Mouse (Mus musculus) limb, embryonic 12.5 days (tissue): ENCODE results near the gene Cox7a1. TPM values are rescaled to one million over a fixed set of nuclear protein-coding genes. Genes with fewer than 3 reads are reported as not detected.

Source experiments
- ATAC-seq: fragments of 200-750 bp; cut with Nextera tagmentation; 2 replicates; pipeline ENCODE4 v1.8.0; 2017; ENCODE audit warnings: low read depth, moderate TSS enrichment; ENCODE audit not compliant: insufficient number of reproducible peaks, insufficient read depth, low FRiP score, low TSS enrichment
- H3K27ac ChIP-seq: fragments of 300-500 bp; sonication (generic); 2 replicates; pipeline ENCODE4 v1.5.1; 2016; ENCODE audit warnings: mild to moderate bottlenecking, moderate library complexity
- H3K27me3 ChIP-seq: fragments of 300-500 bp; sonication (generic); 2 replicates; pipeline ENCODE4 v1.6.1; 2016; ENCODE audit warnings: mild to moderate bottlenecking, moderate library complexity
- H3K36me3 ChIP-seq: fragments of 300-500 bp; sonication (generic); 2 replicates; pipeline ENCODE4 v1.6.1; 2016; ENCODE audit warnings: mild to moderate bottlenecking, moderate library complexity
- H3K4me1 ChIP-seq: fragments of 300-500 bp; sonication (generic); replicated peaks from 2 replicates; pipeline ENCODE4 v1.6.1; 2016
- H3K4me2 ChIP-seq: fragments of 300-500 bp; sonication (generic); 2 replicates; pipeline ENCODE4 v1.6.1; 2016; ENCODE audit warnings: mild to moderate bottlenecking, moderate library complexity
- H3K4me3 ChIP-seq: fragments of 300-500 bp; sonication (generic); replicated peaks from 2 replicates; pipeline ENCODE4 v1.5.1; 2016; ENCODE audit warnings: mild to moderate bottlenecking
- H3K9ac ChIP-seq: fragments of 300-500 bp; sonication (generic); replicated peaks from 2 replicates; pipeline ENCODE4 v1.6.1; 2016; ENCODE audit warnings: mild to moderate bottlenecking, moderate library complexity
- H3K9me3 ChIP-seq: fragments of 300-500 bp; sonication (generic); 2 replicates; pipeline ENCODE4 v1.6.1; 2016; ENCODE audit warnings: mild to moderate bottlenecking, moderate library complexity
- WGBS: fragments of 180-500 bp; shearing (Covaris S2); methylation state at CpG from one replicate; pipeline ENCODE4 v1.1.7; 2016; 5-methylcytosine and 5-hydroxymethylcytosine counted together
- polyA plus RNA-seq: library from polyadenylated mRNA; unstranded; fragments of >200 nt; fragmentation: Nextera tagmentation; extraction: Ambion mirVana; gene quantifications from 2 replicates; pipeline ENCODE4 v1.2.1, GENCODE M21; 2016

Cox7a1 gene
- polyA plus RNA-seq, 1 experiment from 2014 or later: 2.4 TPM

DNA sequence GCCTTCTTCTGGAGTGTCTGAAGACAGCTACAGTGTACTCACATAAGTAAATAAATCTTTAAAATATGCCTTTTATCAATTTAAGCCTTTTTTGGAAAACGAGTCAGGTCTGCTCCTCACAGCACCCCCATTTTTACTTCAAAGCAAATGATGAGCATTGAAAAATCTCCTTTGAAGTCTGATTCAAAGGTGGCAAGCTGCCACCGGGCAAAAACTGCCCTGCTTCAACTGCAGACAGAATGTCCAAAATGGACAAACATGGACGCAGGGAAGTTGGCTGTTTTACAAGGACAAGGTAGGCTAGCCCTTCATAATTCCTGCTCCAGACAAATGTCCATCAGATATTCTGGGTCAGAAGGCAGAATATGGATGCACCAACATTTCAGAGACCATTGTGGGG is 37.5 kb downstream of the Cox7a1 start:
- Histone ChIP-seq H3K9me3 (no peaks in the 10 kb centered on the region), H3K27me3 (no peaks in the 10 kb centered on the region), H3K4me3 (no peak overlapping the region), H3K4me2 (no peak overlapping the region), H3K36me3 (peaks cover 42% of the 10 kb centered on the region), H3K27ac (no peak overlapping the region), H3K9ac (no peak overlapping the region), H3K4me1 (peaks cover 4% of the 10 kb centered on the region)
- ATAC-seq: no peak
- WGBS: 86% methylated on average over 3 of the region's 3 CpGs

DNA sequence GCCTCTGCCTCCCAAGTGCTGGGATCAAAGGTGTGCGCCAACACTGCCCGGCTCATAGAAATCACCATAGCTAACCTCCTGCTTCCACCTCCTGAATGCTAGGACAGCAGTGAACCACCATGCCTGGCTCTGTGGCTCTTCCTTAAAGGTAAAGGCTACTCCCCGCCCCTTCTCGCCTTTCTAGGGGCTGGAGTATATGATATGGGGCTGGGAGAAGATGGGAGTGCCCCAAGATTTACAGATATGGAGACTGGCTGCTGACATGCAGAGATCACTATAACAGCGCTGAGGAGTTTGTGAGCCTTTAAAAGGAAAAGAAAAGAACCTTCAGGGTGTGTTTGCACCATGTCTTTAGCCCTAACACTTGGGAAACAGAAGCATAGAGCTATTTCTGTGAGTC is 38.3 kb downstream of the Cox7a1 start:
- WGBS: 90% methylated on average over 5 of the region's 5 CpGs
- H3K27me3 ChIP-seq: no peaks in the 10 kb centered on the region
- H3K4me3 ChIP-seq: no peak overlapping the region
- no peak overlapping the region for H3K9ac ChIP-seq
- H3K27ac ChIP-seq: no peak overlapping the region
- ATAC-seq: no peak
- H3K4me1 ChIP-seq: peaks cover 4% of the 10 kb centered on the region
- peaks cover 50% of the 10 kb centered on the region for H3K36me3 ChIP-seq
- no peak overlapping the region for H3K4me2 ChIP-seq
- H3K9me3 ChIP-seq: no peaks in the 10 kb centered on the region

DNA sequence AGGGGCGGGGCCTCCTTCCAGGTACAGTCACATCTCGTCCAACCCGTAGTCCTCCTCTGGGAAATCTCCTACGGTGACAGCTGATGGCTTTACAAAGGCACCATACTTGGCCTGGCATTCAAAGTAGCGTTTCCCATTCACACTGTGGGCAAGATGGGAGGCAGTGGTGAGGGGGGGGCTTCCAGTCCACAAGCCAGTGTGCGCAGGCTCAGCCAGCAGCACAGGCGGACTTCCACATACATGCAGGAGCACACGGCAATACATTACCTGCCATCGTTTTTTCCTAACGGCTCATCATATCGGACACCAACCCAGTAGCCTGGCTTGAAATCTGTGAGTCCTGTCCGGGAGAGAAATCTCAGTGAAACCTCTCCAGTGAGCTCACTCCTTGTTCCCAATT is 40.3 kb downstream of the Cox7a1 start:
- no peak overlapping the region for H3K4me3 ChIP-seq
- WGBS: 92% methylated on average over 12 of the region's 12 CpGs
- peaks cover under 1% of the 10 kb centered on the region for H3K4me1 ChIP-seq
- H3K27me3 ChIP-seq: no peaks in the 10 kb centered on the region
- no peak overlapping the region for H3K4me2 ChIP-seq
- no peak overlapping the region for H3K27ac ChIP-seq
- ATAC-seq: no peak
- H3K9ac ChIP-seq: no peak overlapping the region
- peaks cover 68% of the 10 kb centered on the region for H3K36me3 ChIP-seq
- no peaks in the 10 kb centered on the region for H3K9me3 ChIP-seq

DNA sequence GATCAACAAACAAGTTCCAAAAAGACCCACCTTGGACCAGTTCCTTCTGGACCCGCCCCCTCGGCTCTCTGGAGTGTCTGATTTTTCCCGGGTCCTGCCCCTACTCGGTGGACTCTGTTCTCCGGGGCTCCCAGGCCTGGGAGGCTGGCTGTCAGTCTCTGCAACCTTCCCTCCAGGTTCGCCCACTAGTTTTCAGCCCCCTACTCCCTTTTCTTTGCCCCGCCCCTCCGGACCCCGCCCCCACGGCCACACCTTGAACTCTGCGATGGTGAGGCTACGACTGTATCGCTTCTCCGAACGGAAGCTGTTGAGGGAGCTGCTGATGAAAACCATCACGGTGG is 47.4 kb downstream of the Cox7a1 start:
- peaks cover 60% of the 10 kb centered on the region for H3K36me3 ChIP-seq
- no peaks in the 10 kb centered on the region for H3K27me3 ChIP-seq
- H3K27ac ChIP-seq: peak overlapping the region; percentile 94
- peak; percentile 26 for ATAC-seq
- WGBS: 0% methylated on average over 16 of the region's 16 CpGs
- H3K4me2 ChIP-seq: peak overlapping the region; percentile 72
- H3K9ac ChIP-seq: peak overlapping the region; percentile 72
- H3K4me1 ChIP-seq: peaks cover 17% of the 10 kb centered on the region
- H3K9me3 ChIP-seq: no peaks in the 10 kb centered on the region
- H3K4me3 ChIP-seq: peak overlapping the region; percentile 74

DNA sequence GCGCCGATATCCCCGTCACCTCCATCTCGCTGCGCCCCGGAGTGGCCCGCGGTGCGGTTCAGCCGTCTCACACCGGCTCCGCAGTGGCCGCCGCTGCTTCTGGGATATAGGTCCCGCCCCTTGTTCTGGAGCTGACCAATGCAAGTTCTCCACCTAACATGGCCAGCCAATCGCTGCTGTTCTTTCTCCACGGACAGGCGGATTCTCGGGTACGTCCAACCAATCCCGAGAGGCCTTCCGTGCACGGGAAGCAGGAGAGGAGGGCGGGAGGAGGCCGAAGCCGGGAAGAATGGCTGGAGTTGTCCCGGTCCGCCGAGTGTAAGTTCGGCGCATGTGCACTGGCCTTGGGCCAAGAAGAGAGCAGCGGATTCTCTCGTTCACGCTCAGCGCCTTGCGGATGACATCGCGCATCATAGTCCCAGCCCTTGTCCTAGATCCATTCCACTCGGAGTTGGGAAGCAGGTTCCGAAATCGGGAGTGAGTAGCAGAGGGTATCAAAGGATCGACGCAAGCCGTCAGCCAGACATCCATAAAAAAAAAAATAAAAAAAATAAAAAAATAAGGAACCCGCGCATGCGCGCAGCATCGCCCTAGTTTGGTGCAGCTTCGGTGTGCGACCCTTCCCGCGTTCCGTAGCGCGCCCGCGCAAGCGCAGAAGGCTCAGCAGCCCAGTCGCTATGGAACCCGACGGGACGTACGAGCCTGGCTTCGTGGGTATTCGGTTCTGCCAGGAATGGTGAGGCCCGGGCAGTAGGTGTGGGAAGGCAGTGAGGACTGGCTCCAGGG is 47.9 kb downstream of the Cox7a1 start, which contains the start of the genes Polr2i and Tbcb:
Polr2i (plus strand) TSS at position 280 of the 786 bp plus-strand sequence.
Tbcb (minus strand) TSS at position 604 of the 786 bp plus-strand sequence.
- peaks cover 54% of the 10 kb centered on the region for H3K36me3 ChIP-seq

DNA sequence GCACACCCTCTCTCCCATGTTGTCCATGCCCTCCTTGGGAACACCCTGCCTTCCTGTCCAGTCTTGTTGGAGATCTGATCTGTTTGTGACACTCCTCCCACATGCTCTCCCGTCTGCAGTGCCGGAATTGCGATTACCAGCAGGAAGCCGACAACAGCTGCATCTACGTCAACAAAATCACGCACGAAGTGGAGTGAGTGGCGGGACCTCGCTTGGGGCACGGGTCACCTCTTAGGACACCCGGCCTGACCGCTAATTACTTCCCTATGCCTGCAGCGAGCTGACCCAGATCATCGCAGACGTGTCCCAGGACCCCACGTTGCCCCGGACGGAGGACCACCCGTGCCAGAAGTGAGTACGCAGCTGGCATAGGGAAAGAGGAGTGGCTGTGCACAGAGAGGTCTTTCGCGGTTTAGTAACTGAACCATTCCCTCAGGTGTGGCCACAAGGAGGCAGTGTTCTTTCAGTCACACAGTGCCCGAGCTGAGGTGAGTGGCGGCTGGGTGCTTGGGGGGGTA is 48.7 kb downstream of the Cox7a1 start:
- ATAC-seq: peak; percentile 14; the same call in 1 of the 2 replicates
- H3K4me2 ChIP-seq: peak overlapping the region; percentile 72
- peak overlapping the region; percentile 94 for H3K27ac ChIP-seq
- peaks cover 46% of the 10 kb centered on the region for H3K36me3 ChIP-seq
- no peaks in the 10 kb centered on the region for H3K27me3 ChIP-seq
- 4% methylated on average over 24 of the region's 24 CpGs for WGBS
- H3K9me3 ChIP-seq: no peaks in the 10 kb centered on the region
- H3K4me3 ChIP-seq: peak overlapping the region; percentile 74
- H3K9ac ChIP-seq: peak overlapping the region; percentile 72
- peaks cover 17% of the 10 kb centered on the region for H3K4me1 ChIP-seq

More for the DNA sequence above, 47.9 kb downstream of the Cox7a1 start, which contains the start of the genes Polr2i and Tbcb:
- peak within 1 kb of the TSS; percentile 72 for H3K4me2 ChIP-seq
- WGBS: under 1% methylated on average over 67 of the region's 67 CpGs
- peak within 1 kb of the TSS; percentile 72 for H3K9ac ChIP-seq
- H3K4me1 ChIP-seq: peaks cover 17% of the 10 kb centered on the region
- peak; percentile 86 for ATAC-seq
- peak within 1 kb of the TSS; percentile 74 for H3K4me3 ChIP-seq
- H3K27ac ChIP-seq: peak within 1 kb of the TSS; percentile 94
- H3K9me3 ChIP-seq: no peaks in the 10 kb centered on the region
- no peaks in the 10 kb centered on the region for H3K27me3 ChIP-seq

DNA sequence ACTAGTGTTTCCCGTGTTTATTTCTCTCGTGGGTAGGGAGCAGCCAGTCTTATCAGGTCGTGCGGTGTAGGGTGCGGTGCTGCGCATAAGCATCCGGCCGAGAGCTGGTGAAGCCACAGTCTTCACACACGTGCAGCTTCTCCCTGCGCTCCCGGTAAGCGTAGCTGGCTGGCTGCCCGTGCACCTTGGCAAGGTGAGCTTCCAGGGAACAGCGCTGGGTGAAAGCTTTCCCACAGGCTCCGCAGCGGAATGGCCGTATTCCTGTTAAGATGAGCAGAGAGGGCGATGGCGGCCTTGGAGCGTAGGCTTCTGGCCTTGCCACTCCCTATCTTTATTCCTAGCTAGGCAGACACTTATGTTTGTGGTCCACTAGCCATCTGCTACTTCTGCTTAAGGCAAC is 49.4 kb downstream of the Cox7a1 start:
- H3K9ac ChIP-seq: peak overlapping the region; percentile 72; the same call in 1 of the 2 replicates
- H3K9me3 ChIP-seq: no peaks in the 10 kb centered on the region
- no peak for ATAC-seq
- H3K27ac ChIP-seq: no peak overlapping the region
- 90% methylated on average over 20 of the region's 20 CpGs for WGBS
- peak overlapping the region; percentile 74; the same call in 1 of the 2 replicates for H3K4me3 ChIP-seq
- H3K36me3 ChIP-seq: peaks cover 39% of the 10 kb centered on the region
- H3K27me3 ChIP-seq: no peaks in the 10 kb centered on the region
- H3K4me1 ChIP-seq: peaks cover 17% of the 10 kb centered on the region
- peak overlapping the region; percentile 72 for H3K4me2 ChIP-seq

DNA sequence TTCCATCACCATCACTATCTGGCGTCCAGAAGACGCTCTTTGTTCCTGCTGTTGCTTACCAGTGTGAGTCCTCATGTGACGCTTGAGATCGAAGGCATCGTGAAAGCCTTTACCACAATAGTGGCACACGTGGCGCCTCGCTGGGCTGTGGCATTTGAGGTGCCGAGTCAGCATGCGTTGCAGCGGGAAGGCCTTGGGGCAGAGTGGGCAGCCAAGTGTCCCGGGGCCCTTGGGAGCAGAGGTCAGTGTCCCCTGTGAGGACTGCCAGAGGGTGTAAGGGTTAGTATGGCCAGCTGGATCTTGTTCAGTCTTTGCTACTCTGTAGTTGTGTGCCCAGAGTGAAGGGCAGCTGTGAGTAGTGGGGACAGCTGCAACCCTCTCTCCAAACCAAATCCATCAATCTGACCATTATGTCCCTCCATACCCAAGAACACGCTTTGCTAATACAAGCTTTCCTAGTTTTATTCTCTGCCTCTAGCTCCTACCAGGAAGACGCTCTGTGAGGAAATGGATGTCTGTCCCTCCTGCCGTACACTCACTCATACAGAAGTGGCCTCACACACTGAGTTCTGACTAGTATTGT is 50.4 kb downstream of the Cox7a1 start:
- no peak for ATAC-seq
- no peak overlapping the region for H3K4me2 ChIP-seq

DNA sequence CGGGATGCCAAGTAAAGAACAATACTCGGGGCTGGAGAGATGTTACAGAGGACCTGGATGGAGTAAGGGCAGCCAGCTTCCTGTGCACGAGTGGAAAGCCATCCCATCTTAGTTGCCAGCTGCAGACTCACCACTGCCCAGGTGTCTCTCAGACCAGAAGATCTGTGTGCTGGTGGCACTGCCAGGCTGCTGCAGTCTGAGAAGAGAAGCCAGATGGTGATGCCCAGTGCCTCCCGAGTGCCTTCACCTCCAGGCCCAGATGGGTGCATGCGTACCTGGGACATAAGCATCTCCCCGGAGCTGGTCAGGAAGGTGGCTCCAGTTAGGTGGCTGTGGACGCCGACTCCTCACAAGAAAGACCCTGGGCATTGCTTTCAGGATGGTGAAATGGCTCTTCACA is 51.1 kb downstream of the Cox7a1 start:
- Histone ChIP-seq H3K4me3 (no peak overlapping the region), H3K4me1 (peaks cover 17% of the 10 kb centered on the region), H3K9ac (no peak overlapping the region), H3K36me3 (peaks cover 30% of the 10 kb centered on the region), H3K27me3 (no peaks in the 10 kb centered on the region), H3K9me3 (no peaks in the 10 kb centered on the region), H3K27ac (no peak overlapping the region), H3K4me2 (no peak overlapping the region)
- WGBS: 88% methylated on average over 8 of the region's 8 CpGs
- no peak for ATAC-seq

More for the DNA sequence above, 50.4 kb downstream of the Cox7a1 start:
- H3K4me3 ChIP-seq: no peak overlapping the region
- no peak overlapping the region for H3K9ac ChIP-seq
- 93% methylated on average over 15 of the region's 15 CpGs for WGBS
- H3K27me3 ChIP-seq: no peaks in the 10 kb centered on the region
- peaks cover 17% of the 10 kb centered on the region for H3K4me1 ChIP-seq
- no peaks in the 10 kb centered on the region for H3K9me3 ChIP-seq
- H3K36me3 ChIP-seq: peaks cover 32% of the 10 kb centered on the region
- H3K27ac ChIP-seq: no peak overlapping the region

DNA sequence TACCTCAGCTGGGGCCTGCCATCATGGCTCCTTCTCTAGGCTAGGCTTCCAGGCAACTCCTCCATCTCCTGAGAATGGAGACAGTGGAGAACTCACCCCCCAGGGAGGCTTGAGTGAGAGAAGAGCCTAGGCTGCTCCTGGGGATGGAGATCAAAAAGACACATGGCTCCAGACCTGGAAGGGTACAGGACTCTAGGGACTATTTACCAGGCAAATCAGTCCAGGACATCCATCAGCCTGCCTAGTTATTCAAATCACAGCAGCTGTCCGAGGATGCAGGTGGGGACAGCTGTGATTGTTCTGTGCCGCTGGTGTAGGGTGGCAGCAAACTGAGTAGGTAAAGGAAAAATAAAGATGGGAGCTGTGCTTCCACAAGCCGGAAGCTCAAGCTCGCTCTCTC is 51.7 kb downstream of the Cox7a1 start, which contains the start of gene Ovol3:
Ovol3 (minus strand) TSS at position 101 of the 400 bp plus-strand sequence.
- Histone ChIP-seq H3K9ac (no peak within 1 kb of the TSS), H3K4me3 (no peak within 1 kb of the TSS), H3K4me2 (no peak within 1 kb of the TSS), H3K27ac (no peak within 1 kb of the TSS), H3K4me1 (peaks cover 15% of the 10 kb centered on the region), H3K27me3 (no peaks in the 10 kb centered on the region), H3K36me3 (peaks cover 33% of the 10 kb centered on the region), H3K9me3 (no peaks in the 10 kb centered on the region)
- 82% methylated on average over 4 of the region's 4 CpGs for WGBS
- ATAC-seq: no peak
